Mouse (Mus musculus) neural tube, embryonic 13.5 days (tissue): Measurements from ENCODE around the gene Gm20388. TPM values are rescaled to one million over a fixed set of nuclear protein-coding genes. Genes with fewer than 3 reads are reported as not detected.

Source experiments
- ATAC-seq: fragments of 200-750 bp; cut with Nextera tagmentation; 2 replicates; pipeline ENCODE4 v1.8.0; 2017; ENCODE audit warnings: low read depth, mild to moderate bottlenecking, moderate TSS enrichment, moderate library complexity
- H3K27ac ChIP-seq: fragments of 300-500 bp; sonication (generic); replicated peaks from 2 replicates; pipeline ENCODE4 v1.5.1; 2015; ENCODE audit warnings: moderate library complexity, mild to moderate bottlenecking, inconsistent platforms
- H3K27me3 ChIP-seq: fragments of 300-500 bp; sonication (generic); 2 replicates; pipeline ENCODE4 v1.6.1; 2015; ENCODE audit warnings: mild to moderate bottlenecking, inconsistent platforms
- H3K36me3 ChIP-seq: fragments of 300-500 bp; sonication (generic); 2 replicates; pipeline ENCODE4 v1.6.1; 2015; ENCODE audit warnings: mild to moderate bottlenecking, inconsistent platforms
- H3K4me1 ChIP-seq: fragments of 300-500 bp; sonication (generic); replicated peaks from 2 replicates; pipeline ENCODE4 v1.6.1; 2015; ENCODE audit warnings: inconsistent platforms
- H3K4me2 ChIP-seq: fragments of 300-500 bp; sonication (generic); 2 replicates; pipeline ENCODE4 v1.6.1; 2015; ENCODE audit warnings: inconsistent platforms, mild to moderate bottlenecking, moderate library complexity
- H3K4me3 ChIP-seq: fragments of 300-500 bp; sonication (generic); 2 replicates; pipeline ENCODE4 v1.5.1; 2015; ENCODE audit warnings: mild to moderate bottlenecking, inconsistent platforms
- H3K9ac ChIP-seq: fragments of 300-500 bp; sonication (generic); 2 replicates; pipeline ENCODE4 v1.6.1; 2015; ENCODE audit warnings: moderate library complexity, mild to moderate bottlenecking, inconsistent platforms
- H3K9me3 ChIP-seq: fragments of 300-500 bp; sonication (generic); 2 replicates; pipeline ENCODE4 v1.6.1; 2016; ENCODE audit warnings: inconsistent platforms
- WGBS: fragments of 180-500 bp; shearing (Covaris S2); methylation state at CpG from one replicate; pipeline ENCODE4 v1.1.7; 2015; 5-methylcytosine and 5-hydroxymethylcytosine counted together
- polyA plus RNA-seq: library from polyadenylated mRNA; unstranded; fragments of >200 nt; fragmentation: Nextera tagmentation; extraction: Ambion mirVana; gene quantifications from 2 replicates; pipeline ENCODE4 v1.2.1, GENCODE M21; 2015

Gm20388 gene
- polyA plus RNA-seq, 1 experiment from 2014 or later, result 0.27 TPM

GRCm38 (mm10) chr8:122938170-122938569, 3027.5 kb downstream of the Gm20388 start:
- Histone ChIP-seq H3K36me3 (no peaks in the 10 kb centered on the region), H3K27me3 (no peaks in the 10 kb centered on the region), H3K4me2 (no peak overlapping the region), H3K9ac (no peak overlapping the region), H3K4me1 (peaks cover 64% of the 10 kb centered on the region), H3K4me3 (no peak overlapping the region), H3K9me3 (no peaks in the 10 kb centered on the region), H3K27ac (0 out of 2 replicates have a peak overlapping the region, but pooled peaks have one; percentile 4)
- WGBS, result 61% methylated on average over 3 of the region's 3 CpGs
- no peak for ATAC-seq

- no peak for ATAC-seq
- Histone ChIP-seq H3K4me1 (peaks cover 66% of the 10 kb centered on the region), H3K9ac (no peak overlapping the region), H3K4me3 (no peak overlapping the region), H3K27ac (no peak overlapping the region), H3K4me2 (no peak overlapping the region), H3K27me3 (no peaks in the 10 kb centered on the region), H3K36me3 (no peaks in the 10 kb centered on the region), H3K9me3 (no peaks in the 10 kb centered on the region)
- WGBS, result 54% methylated on average over 4 of the region's 4 CpGs
Measured at GRCm38 (mm10) chr8:122938591-122938990, 3027.9 kb downstream of the Gm20388 start.

GRCm38 (mm10) chr8:122942803-122943713, 3032.4 kb downstream of the Gm20388 start:
- Histone ChIP-seq H3K27ac (no peak overlapping the region), H3K36me3 (no peaks in the 10 kb centered on the region), H3K9ac (no peak overlapping the region), H3K27me3 (no peaks in the 10 kb centered on the region), H3K4me3 (no peak overlapping the region), H3K4me2 (no peak overlapping the region), H3K9me3 (no peaks in the 10 kb centered on the region), H3K4me1 (peaks cover 38% of the 10 kb centered on the region)
- ATAC-seq, result peak; percentile 63
- 62% methylated on average over 9 of the region's 9 CpGs for WGBS

GRCm38 (mm10) chr8:122945775-122946174, 3035.1 kb downstream of the Gm20388 start:
- Histone ChIP-seq H3K4me1 (peaks cover 43% of the 10 kb centered on the region), H3K9ac (no peak overlapping the region), H3K9me3 (no peaks in the 10 kb centered on the region), H3K4me3 (no peak overlapping the region), H3K4me2 (no peak overlapping the region), H3K27ac (no peak overlapping the region), H3K36me3 (no peaks in the 10 kb centered on the region), H3K27me3 (no peaks in the 10 kb centered on the region)
- 77% methylated on average over 2 of the region's 2 CpGs for WGBS
- ATAC-seq, result no peak

- WGBS, result 80% methylated on average over 5 of the region's 5 CpGs
- Histone ChIP-seq H3K4me3 (no peak overlapping the region), H3K4me1 (peaks cover 36% of the 10 kb centered on the region), H3K4me2 (no peak overlapping the region), H3K36me3 (no peaks in the 10 kb centered on the region), H3K9ac (no peak overlapping the region), H3K27me3 (no peaks in the 10 kb centered on the region), H3K9me3 (no peaks in the 10 kb centered on the region), H3K27ac (peak overlapping the region; percentile 6; the same call in 1 of the 2 replicates)
- ATAC-seq, result no peak
Measured at GRCm38 (mm10) chr8:122949701-122950100, 3039.1 kb downstream of the Gm20388 start.

GRCm38 (mm10) chr8:122951456-122951855, 3040.8 kb downstream of the Gm20388 start:
- Histone ChIP-seq H3K4me2 (no peak overlapping the region), H3K9me3 (no peaks in the 10 kb centered on the region), H3K27ac (no peak overlapping the region), H3K27me3 (no peaks in the 10 kb centered on the region), H3K4me1 (peaks cover 35% of the 10 kb centered on the region), H3K4me3 (no peak overlapping the region), H3K36me3 (no peaks in the 10 kb centered on the region), H3K9ac (no peak overlapping the region)
- no peak for ATAC-seq
- 92% methylated on average over 5 of the region's 5 CpGs for WGBS

GRCm38 (mm10) chr8:122953028-122953427, 3042.4 kb downstream of the Gm20388 start:
- Histone ChIP-seq H3K4me2 (no peak overlapping the region), H3K9me3 (no peaks in the 10 kb centered on the region), H3K36me3 (no peaks in the 10 kb centered on the region), H3K27me3 (no peaks in the 10 kb centered on the region), H3K9ac (no peak overlapping the region), H3K4me3 (no peak overlapping the region), H3K4me1 (peaks cover 44% of the 10 kb centered on the region), H3K27ac (no peak overlapping the region)
- WGBS, result 91% methylated on average over 6 of the region's 6 CpGs
- no peak for ATAC-seq

GRCm38 (mm10) chr8:122954090-122954799, 3043.6 kb downstream of the Gm20388 start:
- no peak overlapping the region for H3K27ac ChIP-seq
- no peaks in the 10 kb centered on the region for H3K27me3 ChIP-seq
- no peak for ATAC-seq
- H3K4me2 ChIP-seq, result no peak overlapping the region
- peaks cover 39% of the 10 kb centered on the region for H3K4me1 ChIP-seq
- no peak overlapping the region for H3K4me3 ChIP-seq
- no peaks in the 10 kb centered on the region for H3K9me3 ChIP-seq
- H3K36me3 ChIP-seq, result no peaks in the 10 kb centered on the region
- H3K9ac ChIP-seq, result no peak overlapping the region
- 87% methylated on average over 3 of the region's 3 CpGs for WGBS

- H3K36me3 ChIP-seq, result no peaks in the 10 kb centered on the region
- H3K4me2 ChIP-seq, result no peak overlapping the region
- H3K4me3 ChIP-seq, result no peak overlapping the region
- ATAC-seq, result no peak
- peaks cover 30% of the 10 kb centered on the region for H3K4me1 ChIP-seq
- no peak overlapping the region for H3K9ac ChIP-seq
- H3K27ac ChIP-seq, result no peak overlapping the region
- H3K9me3 ChIP-seq, result no peaks in the 10 kb centered on the region
- no peaks in the 10 kb centered on the region for H3K27me3 ChIP-seq
Measured at GRCm38 (mm10) chr8:122955195-122955594, 3044.6 kb downstream of the Gm20388 start.

GRCm38 (mm10) chr8:122955997-122956396, 3045.4 kb downstream of the Gm20388 start:
- no peaks in the 10 kb centered on the region for H3K27me3 ChIP-seq
- 94% methylated on average over 3 of the region's 3 CpGs for WGBS

GRCm38 (mm10) chr8:122960323-122960722, 3049.7 kb downstream of the Gm20388 start:
- H3K27ac ChIP-seq, result no peak overlapping the region
- ATAC-seq, result no peak
- no peaks in the 10 kb centered on the region for H3K27me3 ChIP-seq
- H3K36me3 ChIP-seq, result no peaks in the 10 kb centered on the region
- no peak overlapping the region for H3K9ac ChIP-seq
- no peak overlapping the region for H3K4me3 ChIP-seq
- H3K9me3 ChIP-seq, result no peaks in the 10 kb centered on the region
- no peak overlapping the region for H3K4me2 ChIP-seq
- 82% methylated on average over 5 of the region's 5 CpGs for WGBS
- peaks cover 42% of the 10 kb centered on the region for H3K4me1 ChIP-seq

More at GRCm38 (mm10) chr8:122955997-122956396, 3045.4 kb downstream of the Gm20388 start:
- no peak overlapping the region for H3K27ac ChIP-seq
- H3K4me1 ChIP-seq, result peaks cover 28% of the 10 kb centered on the region
- ATAC-seq, result no peak
- H3K4me2 ChIP-seq, result no peak overlapping the region
- H3K9me3 ChIP-seq, result no peaks in the 10 kb centered on the region
- H3K4me3 ChIP-seq, result no peak overlapping the region
- H3K36me3 ChIP-seq, result no peaks in the 10 kb centered on the region
- H3K9ac ChIP-seq, result no peak overlapping the region

- Histone ChIP-seq H3K36me3 (no peaks in the 10 kb centered on the region), H3K27ac (no peak overlapping the region)
- WGBS, result 19% methylated on average over 1 of the region's 1 CpGs
Measured at GRCm38 (mm10) chr8:122960932-122961331, 3050.3 kb downstream of the Gm20388 start.

More at GRCm38 (mm10) chr8:122960932-122961331, 3050.3 kb downstream of the Gm20388 start:
- Histone ChIP-seq H3K4me3 (no peak overlapping the region), H3K27me3 (no peaks in the 10 kb centered on the region), H3K4me1 (peaks cover 42% of the 10 kb centered on the region), H3K9me3 (no peaks in the 10 kb centered on the region), H3K9ac (no peak overlapping the region), H3K4me2 (no peak overlapping the region)
- ATAC-seq, result no peak
